Mouse (Mus musculus): ENCODE data around the gene Map3k7cl.

- TF ChIP-seq CTCF (IDR thresholded peaks at IDR 0.05; ENCODE audit: borderline replicate concordance, control insufficient read depth, extremely low read depth, insufficient read depth, low read length, poor library complexity) (no peak), POLR2A (IDR thresholded peaks at IDR 0.05; ENCODE audit: control insufficient read depth, extremely low read depth, insufficient read depth, low read length, poor library complexity) (no peak)
These were observed 72.2 kb downstream of the Map3k7cl start for GRCm38 (mm10) chr16:87625341-87625740.
